9 mouse cellular contexts compared by ENCODE assay signal in genomic region chr16:76539669-76540068, GRCm38 (mm10).
A peak's percentile ranks its signal among the peaks of the same experiment; 100 is the strongest.
DNase-seq lines count a peak whose midpoint lies in the region; ATAC-seq lines count a peak whose summit lies in the region.
"Had no signal": no experiment of that assay in that cellular context is flagged by ENCODE, and none has a peak within 500 bp of the region (broad histone marks: within the 10 kb centered on the region; RNA-seq: fewer than 3 reads in every experiment).

No protein-coding gene starts in this region.

- peak; percentile 34 for DNase-seq in testis, postnatal 14 days (ENCODE audit: low spot score)
- no peak for DNase-seq in testis, postnatal 10 days (ENCODE audit: low spot score)
- peak; percentile 79 for DNase-seq in retina, adult 2 months (ENCODE audit: low read depth, low spot score)
- DNase-seq in right cerebral cortex, postnatal 36 days (ENCODE audit: low spot score in 2 of 2), result no peak

- no peak overlapping the region for H3K4me2 ChIP-seq in forebrain, embryonic 16.5 days (ENCODE audit: low read length)
- H3K4me2 ChIP-seq in hindbrain, embryonic 15.5 days, result peak overlapping the region; percentile 3; the same call in 1 of the 2 replicates
- no peak overlapping the region for H3K4me2 ChIP-seq in liver, embryonic 12.5 days

- H3K4me3 ChIP-seq in forebrain, embryonic 16.5 days (replicated peaks; ENCODE audit: low read length), result no peak overlapping the region
- H3K4me3 ChIP-seq in hindbrain, embryonic 15.5 days, result no peak overlapping the region
- H3K4me3 ChIP-seq in liver, embryonic 12.5 days, result no peak overlapping the region
- H3K4me3 ChIP-seq: megakaryocyte, embryonic 14.5 days had no signal

- WGBS in forebrain, embryonic 16.5 days, result 10% methylated on average over 6 of the region's 6 CpGs
- 6% methylated on average over 6 of the region's 6 CpGs for WGBS in hindbrain, embryonic 15.5 days
- WGBS in liver, embryonic 12.5 days (ENCODE audit: insufficient replicate concordance), result 23% methylated on average over 6 of the region's 6 CpGs

- H3K4me1 ChIP-seq in forebrain, embryonic 16.5 days (replicated peaks; ENCODE audit: control insufficient read depth, insufficient read depth, low read length), result no peaks in the 10 kb centered on the region; the same call in 1 of the 2 replicates
- H3K4me1 ChIP-seq in hindbrain, embryonic 15.5 days (replicated peaks), result peaks cover 6% of the 10 kb centered on the region; the same call in 1 of the 2 replicates
- 0 out of 2 replicates have a peak, but pooled peaks cover 6% of the 10 kb centered on the region for H3K4me1 ChIP-seq in liver, embryonic 12.5 days
- H3K4me1 ChIP-seq: megakaryocyte, embryonic 14.5 days had no signal

- H3K9me3 ChIP-seq in forebrain, embryonic 16.5 days (ENCODE audit: control insufficient read depth, low read length), result no peaks in the 10 kb centered on the region
- H3K9me3 ChIP-seq in hindbrain, embryonic 15.5 days, result no peaks in the 10 kb centered on the region
- no peaks in the 10 kb centered on the region for H3K9me3 ChIP-seq in liver, embryonic 12.5 days (replicated peaks)
- H3K9me3 ChIP-seq: megakaryocyte, embryonic 14.5 days had no signal

- peak; percentile 64; the same call in 1 of the 2 replicates for ATAC-seq in forebrain, embryonic 16.5 days
- ATAC-seq in hindbrain, embryonic 15.5 days (ENCODE audit: low FRiP score, low read depth), result peak; percentile 48; the same call in 1 of the 2 replicates
- ATAC-seq in liver, embryonic 12.5 days, result peak; percentile 76
- ATAC-seq in cerebellum, adult (ENCODE audit: insufficient number of reproducible peaks, low FRiP score, low TSS enrichment), result no peak

- no peaks in the 10 kb centered on the region for H3K27me3 ChIP-seq in forebrain, embryonic 16.5 days (replicated peaks; ENCODE audit: control insufficient read depth, insufficient read depth, low read length)
- no peaks in the 10 kb centered on the region for H3K27me3 ChIP-seq in hindbrain, embryonic 15.5 days
- no peaks in the 10 kb centered on the region for H3K27me3 ChIP-seq in liver, embryonic 12.5 days (replicated peaks)
- H3K27me3 ChIP-seq: megakaryocyte, embryonic 14.5 days had no signal

- no peak overlapping the region for H3K27ac ChIP-seq in forebrain, embryonic 16.5 days (ENCODE audit: low read length)
- H3K27ac ChIP-seq in hindbrain, embryonic 15.5 days (replicated peaks), result no peak overlapping the region
- no peak overlapping the region for H3K27ac ChIP-seq in liver, embryonic 12.5 days

- H3K36me3 ChIP-seq in forebrain, embryonic 16.5 days (ENCODE audit: control insufficient read depth, insufficient read depth), result no peaks in the 10 kb centered on the region
- no peaks in the 10 kb centered on the region for H3K36me3 ChIP-seq in hindbrain, embryonic 15.5 days
- no peaks in the 10 kb centered on the region for H3K36me3 ChIP-seq in liver, embryonic 12.5 days

- H3K9ac ChIP-seq in forebrain, embryonic 16.5 days (replicated peaks; ENCODE audit: low read depth, low read length), result no peak overlapping the region
- H3K9ac ChIP-seq in hindbrain, embryonic 15.5 days, result no peak overlapping the region
- no peak overlapping the region for H3K9ac ChIP-seq in liver, embryonic 12.5 days

Comparison
In these comparisons a context has a peak if more than half of its experiments do, and no peak if none do; other contexts are left out.
1. DNase-seq: peak in testis, postnatal 14 days (single experiment) and retina, adult 2 months (single experiment); none in testis, postnatal 10 days (single experiment) and right cerebral cortex, postnatal 36 days (0 of 2).